Mouse (Mus musculus) skeletal muscle tissue, adult 2 months (tissue): ENCODE measurements around the gene Nufip2.
A peak's percentile ranks its signal among the peaks of the same experiment; 100 is the strongest.
"Not testable (repeated sequence)": the region's sequence is repeated elsewhere in the genome, so short reads cannot be mapped to it uniquely, and the experiment has no call there.

Experiments
- DNase-seq: peaks from one replicate; pipeline ENCODE4 v3.0.0-alpha.2; 2012; ENCODE audit warnings: low read depth, low spot score

The Nufip2 gene

GRCm38 (mm10) chr11:77685383-77686265 lies at the start of gene Nufip2:
Gene Nufip2 (plus strand): TSS chr11:77686155.
- peak; percentile 99 for DNase-seq

GRCm38 (mm10) chr11:77641390-77641789 lies 44.6 kb upstream of the Nufip2 start:
- no peak for DNase-seq

GRCm38 (mm10) chr11:77645481-77645880 lies 40.5 kb upstream of the Nufip2 start:
- peak; percentile 58 for DNase-seq

- no peak for DNase-seq
Observed at GRCm38 (mm10) chr11:77648878-77649277, 37.1 kb upstream of the Nufip2 start.

- DNase-seq, result no peak
Observed at GRCm38 (mm10) chr11:77652484-77652883, 33.5 kb upstream of the Nufip2 start.

GRCm38 (mm10) chr11:77653406-77654190 lies 32.4 kb upstream of the Nufip2 start:
- DNase-seq, result not testable (repeated sequence)

GRCm38 (mm10) chr11:77659986-77660385 lies 26.0 kb upstream of the Nufip2 start:
- DNase-seq, result no peak

- no peak for DNase-seq
Observed at GRCm38 (mm10) chr11:77663639-77664038, 22.3 kb upstream of the Nufip2 start.

GRCm38 (mm10) chr11:77664046-77664445 lies 21.9 kb upstream of the Nufip2 start:
- DNase-seq, result no peak

GRCm38 (mm10) chr11:77665384-77665783 lies 20.6 kb upstream of the Nufip2 start:
- DNase-seq, result not testable (repeated sequence)

- not testable (repeated sequence) for DNase-seq
Observed at GRCm38 (mm10) chr11:77666766-77667165, 19.2 kb upstream of the Nufip2 start.

- no peak for DNase-seq
Observed at GRCm38 (mm10) chr11:77672746-77673145, 13.2 kb upstream of the Nufip2 start.

GRCm38 (mm10) chr11:77673428-77673991 lies 12.4 kb upstream of the Nufip2 start:
- DNase-seq, result no peak

- no peak for DNase-seq
Observed at GRCm38 (mm10) chr11:77680018-77680417, 5.9 kb upstream of the Nufip2 start.

- no peak for DNase-seq
Observed at GRCm38 (mm10) chr11:77684896-77685295, 1.1 kb upstream of the Nufip2 start.

- peak; percentile 27 for DNase-seq
Observed at GRCm38 (mm10) chr11:77686346-77686840, 438 bp downstream of the Nufip2 start.

- peak; percentile 39 for DNase-seq
Observed at GRCm38 (mm10) chr11:77686841-77687540, 1.0 kb downstream of the Nufip2 start.

GRCm38 (mm10) chr11:77687541-77688131 lies 1.7 kb downstream of the Nufip2 start:
- peak; percentile 38 for DNase-seq

- no peak for DNase-seq
Observed at GRCm38 (mm10) chr11:77693026-77693425, 7.1 kb downstream of the Nufip2 start.

- DNase-seq, result no peak
Observed at GRCm38 (mm10) chr11:77697232-77697631, 11.3 kb downstream of the Nufip2 start.

GRCm38 (mm10) chr11:77705920-77706319 lies 20.0 kb downstream of the Nufip2 start:
- DNase-seq, result no peak
